Mouse (Mus musculus) Muller cell, postnatal 12 days (primary cell): ENCODE measurements around the gene Gjc3.
"Not testable (repeated sequence)": the region's sequence is repeated elsewhere in the genome, so short reads cannot be mapped to it uniquely, and the experiment has no call there.

ENCODE experiments used
- DNase-seq: peaks from one replicate; pipeline ENCODE4 v3.0.0-alpha.2; 2015; ENCODE audit errors: inconsistent ontology term

The Gjc3 gene

DNA sequence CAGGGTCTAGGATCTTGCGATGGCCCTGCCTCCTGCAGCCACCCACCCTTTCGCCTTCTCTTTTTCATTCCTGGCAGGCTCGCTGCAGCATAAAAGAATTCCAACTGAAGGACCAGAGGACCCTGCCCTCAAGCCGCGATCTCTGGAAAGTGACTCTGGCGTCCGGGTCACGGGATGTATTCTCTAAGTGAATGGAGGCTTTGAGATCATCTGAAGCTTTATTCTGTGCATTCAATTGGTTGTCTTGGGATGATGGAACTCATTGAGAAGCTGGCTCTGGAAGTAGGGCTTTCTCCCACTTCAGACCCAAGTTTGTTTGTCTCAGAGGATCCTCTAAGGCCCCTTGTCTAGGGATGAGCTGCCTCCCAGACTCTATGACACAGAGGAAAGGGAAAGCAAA, at the start of gene Gjc3:
Gjc3 (minus strand) TSS at position 154 of the 400 bp plus-strand sequence.
- no peak for DNase-seq

DNA sequence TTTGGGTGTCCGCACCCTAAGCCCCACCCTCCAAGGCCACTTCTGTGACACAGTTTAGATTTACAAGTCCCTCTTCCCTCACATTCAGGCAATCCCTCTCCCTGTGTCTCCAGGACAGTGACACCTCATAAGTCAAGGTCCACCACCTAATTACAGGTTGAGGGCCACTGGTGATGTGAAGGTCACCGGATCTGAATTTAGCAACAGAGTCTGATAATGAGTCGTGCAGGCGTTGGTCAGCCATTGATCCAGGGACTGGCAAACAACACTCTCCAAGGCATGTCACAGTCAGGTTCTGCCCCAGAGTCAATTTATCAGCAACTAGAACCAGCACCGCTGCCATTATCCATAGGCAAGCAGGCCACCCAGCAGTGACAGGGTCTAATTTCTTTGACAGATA, 49.5 kb upstream of the Gjc3 start:
- no peak for DNase-seq

DNA sequence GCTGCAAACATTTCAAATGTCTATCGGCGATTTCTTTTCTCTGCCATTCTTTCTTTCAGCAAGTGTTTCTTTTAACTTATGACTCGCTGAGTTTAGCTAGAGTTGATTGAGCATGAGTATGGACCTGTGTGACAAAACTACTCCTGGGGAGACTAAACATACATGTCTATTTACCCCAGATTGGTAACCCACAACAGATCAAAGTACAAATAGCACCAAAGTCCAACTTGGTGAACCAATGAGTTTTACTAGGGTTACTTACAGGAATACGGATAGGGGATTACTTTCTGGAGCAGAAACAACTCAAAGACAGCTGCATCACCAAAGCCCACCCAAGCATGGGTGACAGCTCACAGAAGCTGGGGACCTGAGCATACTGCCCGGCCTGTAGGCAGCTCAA, 46.5 kb upstream of the Gjc3 start:
- DNase-seq = no peak

DNA sequence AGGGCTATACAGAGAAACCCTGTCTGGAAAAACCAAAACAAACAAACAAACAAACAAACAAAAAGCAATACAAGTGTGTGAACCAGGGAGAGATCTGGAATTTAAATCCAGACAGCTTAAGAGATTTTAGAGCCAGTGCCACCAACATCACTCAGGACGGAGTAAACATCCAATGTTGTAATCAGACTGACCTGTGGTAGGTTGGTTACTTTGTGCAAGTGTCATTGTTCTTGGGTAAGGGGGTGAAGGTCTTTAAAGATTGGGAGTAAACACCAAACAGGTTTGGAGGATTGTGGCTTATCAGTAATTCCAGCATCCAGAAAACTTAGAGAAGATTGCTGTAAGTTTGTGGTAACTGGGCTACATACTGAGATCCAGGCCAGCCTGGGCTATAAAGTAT, 23.5 kb upstream of the Gjc3 start:
- DNase-seq = no peak

DNA sequence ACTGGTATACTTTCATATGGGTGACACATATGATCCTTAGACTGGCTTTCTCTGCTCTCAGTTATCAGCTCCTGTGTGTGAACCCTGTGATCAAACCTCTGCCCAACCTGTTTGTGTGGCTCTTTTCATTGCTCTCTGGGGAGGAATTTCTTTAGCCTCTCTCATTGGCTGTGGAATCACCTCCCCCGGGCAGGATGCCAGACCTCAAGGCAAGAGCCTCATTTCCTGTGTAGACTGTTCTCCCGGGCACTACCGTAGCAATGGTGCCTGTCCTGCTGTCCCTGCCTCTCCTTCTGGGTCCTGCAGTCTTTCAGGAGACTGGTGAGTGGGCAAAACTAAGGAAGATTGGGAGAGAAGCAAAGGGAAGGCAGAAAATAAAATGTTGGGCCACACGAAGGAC, 18.4 kb upstream of the Gjc3 start, which contains the start of gene Azgp1:
Azgp1 (plus strand) TSS at position 221 of the 400 bp plus-strand sequence.
- DNase-seq = no peak

DNA sequence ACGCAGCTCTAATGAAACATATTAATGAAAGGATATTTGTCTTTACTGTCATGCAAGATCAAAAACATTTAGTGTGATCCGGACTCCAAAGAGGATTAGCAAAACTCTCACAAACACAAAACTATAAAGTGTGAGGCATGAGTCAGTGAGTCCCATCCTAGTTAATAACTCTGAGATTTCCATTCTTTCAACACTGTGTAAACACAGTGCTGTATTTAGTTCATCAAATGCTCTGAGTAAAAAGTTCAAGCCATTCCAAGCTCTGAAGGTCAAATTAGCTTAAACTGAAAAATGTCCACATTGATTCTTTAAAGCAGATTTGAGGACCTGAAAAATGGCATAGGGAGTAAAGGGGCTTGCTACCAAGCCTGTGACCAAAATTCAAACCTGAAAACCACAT, 16.2 kb upstream of the Gjc3 start:
- DNase-seq = no peak

DNA sequence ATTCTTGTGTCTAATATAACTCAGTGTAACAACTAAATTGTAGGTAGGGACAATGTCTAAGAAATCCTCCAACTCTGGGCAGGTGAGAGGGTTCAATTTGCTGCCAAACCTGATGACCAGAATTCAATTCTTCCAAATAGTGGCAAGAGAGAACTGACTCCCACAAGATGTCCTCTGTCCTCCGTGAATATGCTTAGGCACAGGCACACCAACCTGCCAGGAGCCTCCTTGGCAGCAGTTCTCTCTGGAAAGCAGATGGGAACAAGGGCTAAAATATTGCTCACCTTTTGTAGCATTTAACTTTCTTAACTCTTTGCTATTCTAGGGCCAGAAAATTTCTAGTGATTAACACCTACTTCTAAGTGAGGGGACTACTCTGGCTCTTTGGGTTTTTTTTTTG, 14.4 kb upstream of the Gjc3 start:
- no peak for DNase-seq

DNA sequence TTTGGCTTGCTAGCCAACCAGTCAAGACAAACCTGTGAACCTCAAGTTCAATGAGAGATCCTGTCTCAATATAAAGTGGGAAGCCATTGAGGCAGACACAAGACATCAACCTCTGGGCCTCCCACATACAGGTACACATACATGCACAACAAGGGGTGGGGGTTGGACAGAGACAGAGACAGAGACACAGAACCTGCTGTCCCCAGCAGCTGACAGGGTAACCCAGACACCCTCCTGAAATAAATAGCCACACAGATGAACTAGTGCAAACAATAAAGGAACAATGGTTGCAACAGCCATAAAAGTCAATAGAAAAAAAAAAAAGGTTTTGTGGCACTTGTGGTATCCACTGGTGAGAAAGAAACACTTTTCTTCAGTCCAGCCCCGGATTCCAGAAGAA, 12.5 kb upstream of the Gjc3 start:
- no peak for DNase-seq

DNA sequence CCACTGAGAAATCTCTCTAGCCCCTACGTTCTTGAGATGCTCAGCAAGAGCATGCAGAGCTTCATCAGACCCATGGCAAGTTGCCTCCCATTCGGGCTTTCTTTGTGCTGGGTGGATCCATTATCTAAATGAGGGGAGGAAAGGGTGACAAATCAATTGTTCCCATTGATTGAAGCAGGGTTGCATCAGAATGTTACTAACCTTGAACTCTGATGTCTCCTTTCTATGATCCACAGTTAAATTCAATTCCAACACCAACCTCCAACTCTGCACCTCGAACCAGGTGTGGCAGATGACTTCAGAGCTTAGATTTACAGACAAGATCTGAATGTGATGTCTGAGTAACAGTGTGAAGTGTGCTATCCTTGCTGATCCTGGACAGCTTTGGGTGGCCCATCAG, 11.8 kb upstream of the Gjc3 start:
- DNase-seq = no peak

DNA sequence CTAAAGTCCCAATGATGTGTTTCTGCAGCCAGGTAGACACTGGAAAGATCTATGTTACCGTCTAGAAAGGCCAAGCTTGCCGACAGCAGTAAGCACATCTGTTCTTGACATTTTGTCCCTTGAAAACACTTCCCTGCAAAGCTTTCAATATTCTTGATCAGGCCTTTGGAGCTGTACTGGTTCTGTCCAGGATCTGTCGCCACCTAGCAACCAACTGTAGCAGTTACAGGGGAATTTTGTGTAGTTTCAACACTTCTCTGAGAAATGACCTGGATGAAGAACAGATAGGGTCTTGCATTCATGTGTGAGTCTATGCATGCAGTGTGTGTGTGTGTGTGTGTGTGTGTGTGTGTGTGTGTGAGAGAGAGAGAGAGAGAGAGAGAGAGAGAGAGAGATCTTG, 10.8 kb upstream of the Gjc3 start:
- no peak for DNase-seq

DNA sequence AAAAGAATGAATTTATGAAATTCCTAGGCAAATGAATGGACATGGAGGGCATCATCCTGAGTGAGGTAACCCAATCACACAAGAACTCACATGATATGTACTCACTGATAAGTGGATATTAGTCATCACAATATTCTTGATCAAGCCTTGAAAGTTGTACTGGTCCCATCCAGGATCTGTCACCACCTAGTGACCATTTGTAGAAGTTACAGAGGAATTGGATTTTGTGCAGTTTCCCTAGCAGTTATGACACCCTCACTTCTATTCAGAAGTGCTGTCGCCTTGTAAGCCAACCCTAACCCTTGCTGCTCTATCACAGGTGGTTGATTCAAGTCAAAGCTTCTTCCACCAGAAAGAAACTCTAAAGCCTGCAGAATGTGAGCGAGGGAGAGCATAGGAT, 10.3 kb upstream of the Gjc3 start:
- no peak for DNase-seq

DNA sequence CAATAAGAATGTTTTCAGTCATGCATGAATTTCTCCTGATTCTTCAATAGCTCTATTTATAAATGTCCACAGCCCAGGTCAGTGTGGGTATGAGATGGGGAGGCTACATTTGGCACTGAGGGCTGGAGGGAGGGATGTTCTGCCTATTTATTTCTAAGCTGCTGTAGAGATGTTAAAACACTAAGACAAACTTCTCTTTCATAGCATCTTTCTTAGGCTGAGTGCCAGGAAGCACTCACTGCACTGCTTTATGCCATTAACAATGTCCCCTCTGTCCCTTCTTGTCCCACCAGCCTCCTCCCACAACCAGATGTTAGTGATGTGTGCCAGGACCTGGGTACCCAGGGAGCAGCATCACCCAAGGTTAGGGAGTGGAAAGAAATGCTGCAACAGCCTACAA, 3.6 kb upstream of the Gjc3 start:
- DNase-seq = no peak

DNA sequence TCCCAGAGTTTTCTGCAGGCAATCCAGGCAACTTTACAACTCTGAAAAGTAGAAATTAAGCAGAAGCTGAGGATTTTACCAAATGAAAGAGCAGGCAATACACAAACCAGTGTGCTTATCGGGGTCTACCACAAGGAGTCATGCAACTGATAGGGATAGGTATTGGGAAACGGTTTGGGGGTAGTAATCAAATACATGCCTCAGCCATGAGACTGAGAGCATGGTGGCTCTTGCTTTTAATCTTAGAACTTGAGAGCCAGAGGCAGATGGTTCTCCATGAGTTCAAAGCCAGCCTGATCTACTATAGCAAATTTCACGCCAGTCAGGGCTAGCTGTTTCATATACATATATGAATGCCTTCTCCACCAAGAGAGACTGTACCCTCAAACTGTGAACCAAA, 6.5 kb downstream of the Gjc3 start:
- no peak for DNase-seq

DNA sequence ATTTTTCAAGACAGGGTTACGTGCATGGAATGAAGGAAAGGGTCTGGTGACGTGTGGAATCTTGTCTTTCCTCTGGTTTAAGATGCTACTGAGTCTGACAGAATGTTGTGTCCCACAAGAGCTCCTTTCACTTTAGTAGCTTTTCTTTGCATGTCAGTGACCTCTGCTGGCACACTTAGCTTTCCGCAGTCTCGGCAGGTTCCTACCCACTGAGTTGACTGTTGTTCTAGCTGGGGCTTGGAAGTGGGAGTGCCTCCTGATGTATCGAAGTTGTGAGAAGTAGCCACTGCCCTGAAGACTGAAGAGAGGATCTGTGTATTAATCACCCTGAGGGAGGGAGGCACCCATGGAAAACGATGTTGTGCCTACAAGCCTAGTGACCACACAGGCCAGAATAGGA, 11.7 kb downstream of the Gjc3 start:
- DNase-seq = no peak

DNA sequence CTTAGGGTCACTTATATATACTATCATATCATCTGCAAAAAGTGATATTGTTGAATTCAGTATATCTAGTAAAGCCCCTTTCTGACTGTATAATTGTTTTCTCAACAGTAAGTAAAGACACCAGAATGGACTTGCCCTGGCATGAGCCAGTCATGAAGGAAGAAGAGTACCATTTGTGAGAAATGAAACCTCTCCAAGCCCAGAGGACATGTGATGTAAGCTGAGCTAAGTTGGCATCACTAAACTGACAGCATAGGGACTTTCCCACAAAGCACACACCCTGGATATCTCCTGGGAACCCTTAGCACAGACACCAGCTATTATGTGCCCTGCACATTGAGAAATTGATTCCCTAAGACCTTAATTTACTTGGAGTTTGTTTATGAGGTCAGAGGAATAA, 15.6 kb downstream of the Gjc3 start:
- DNase-seq = no peak

DNA sequence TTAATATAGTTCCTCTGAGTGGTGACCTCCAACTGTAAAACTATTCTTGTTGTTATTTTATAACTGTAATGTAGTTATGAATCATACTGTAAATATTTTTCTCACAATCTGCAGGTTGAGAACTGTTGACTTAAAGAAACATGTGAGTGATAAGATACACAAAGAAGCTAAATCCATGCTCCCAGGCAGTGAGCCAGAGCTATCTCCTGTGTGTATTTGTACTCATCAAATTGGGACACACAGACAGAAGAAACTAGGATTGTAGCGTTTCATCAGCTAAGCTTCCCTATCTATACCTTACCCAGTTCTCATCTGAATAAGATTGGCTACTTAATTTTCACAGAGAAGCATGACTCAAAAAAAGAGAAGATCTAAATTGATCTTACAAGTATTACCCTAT, 19.8 kb downstream of the Gjc3 start:
- no peak for DNase-seq

DNA sequence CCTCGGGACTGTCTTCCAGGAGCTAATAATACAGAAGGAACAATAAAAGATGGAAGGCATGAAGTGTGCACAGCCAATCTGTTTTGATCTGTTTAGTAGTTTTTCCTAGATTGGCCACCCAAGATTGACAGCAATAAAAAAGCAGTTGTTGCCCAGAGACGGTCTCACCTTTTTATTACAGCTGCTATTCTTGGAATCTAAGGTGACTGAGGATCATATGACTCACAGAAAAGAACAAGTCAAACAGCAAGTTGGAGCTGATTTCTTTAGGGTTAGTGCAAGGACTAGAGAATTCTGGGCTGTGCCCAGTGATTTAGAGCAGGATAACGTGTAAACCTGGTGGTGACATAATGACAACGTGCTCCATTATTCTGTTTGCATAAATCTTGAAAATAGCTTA, 21.9 kb downstream of the Gjc3 start:
- no peak for DNase-seq

DNA sequence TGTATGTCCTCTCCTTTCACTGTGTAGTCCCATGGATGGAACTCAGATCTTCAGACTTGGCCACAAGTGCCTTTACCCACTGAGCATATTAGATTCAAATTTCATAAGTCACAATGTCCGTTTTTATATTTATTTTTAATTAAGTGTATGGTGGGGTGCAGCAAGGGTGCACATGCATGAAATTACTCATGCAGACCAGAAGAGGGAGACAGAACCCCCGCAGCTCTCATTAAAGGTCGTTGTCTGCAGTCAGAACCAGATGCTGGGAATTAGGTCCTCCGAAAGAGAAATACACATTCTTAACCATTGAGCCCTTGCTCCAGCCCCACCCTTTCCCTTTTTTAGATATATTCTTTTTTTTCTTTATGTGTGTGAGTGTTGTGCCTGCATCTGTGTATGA, 25.7 kb downstream of the Gjc3 start:
- DNase-seq = no peak

DNA sequence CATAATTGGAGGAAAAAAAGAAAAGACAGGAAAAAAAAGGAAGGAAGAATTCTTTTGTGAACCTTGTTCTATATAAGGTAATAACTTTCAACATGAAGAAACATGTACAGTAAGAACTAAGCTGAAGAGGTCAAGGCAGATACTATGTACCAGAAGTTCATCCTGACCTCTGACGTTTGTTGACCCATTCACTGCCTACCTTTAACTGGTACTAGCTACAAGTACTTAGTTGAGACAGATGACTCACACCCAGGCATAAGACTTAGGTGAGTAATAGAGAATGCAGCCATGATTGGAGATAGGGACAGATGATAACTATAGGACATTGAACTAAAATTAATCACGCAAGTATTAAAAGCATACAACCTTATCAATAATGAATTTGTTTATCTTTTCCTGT, 26.4 kb downstream of the Gjc3 start:
- no peak for DNase-seq

DNA sequence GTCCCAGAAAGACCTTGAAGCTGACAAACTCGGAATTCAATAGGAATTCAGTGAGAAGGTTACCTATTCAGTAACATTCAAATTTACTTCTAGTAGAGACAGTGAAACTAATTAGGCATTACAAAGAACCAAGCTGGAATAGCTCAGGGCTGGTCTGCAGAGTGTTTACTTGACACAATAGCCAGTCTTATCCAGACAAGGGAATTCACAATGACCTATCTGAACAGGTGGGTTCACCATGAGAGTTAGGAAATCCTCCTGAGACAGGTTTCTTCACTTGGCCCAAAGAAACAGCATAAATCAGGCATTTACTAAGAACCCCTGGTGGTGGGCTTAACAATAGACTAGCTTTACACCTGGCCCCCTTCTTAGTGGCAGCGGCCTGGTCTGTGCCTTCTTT, 29.0 kb downstream of the Gjc3 start:
- not testable (repeated sequence) for DNase-seq

DNA sequence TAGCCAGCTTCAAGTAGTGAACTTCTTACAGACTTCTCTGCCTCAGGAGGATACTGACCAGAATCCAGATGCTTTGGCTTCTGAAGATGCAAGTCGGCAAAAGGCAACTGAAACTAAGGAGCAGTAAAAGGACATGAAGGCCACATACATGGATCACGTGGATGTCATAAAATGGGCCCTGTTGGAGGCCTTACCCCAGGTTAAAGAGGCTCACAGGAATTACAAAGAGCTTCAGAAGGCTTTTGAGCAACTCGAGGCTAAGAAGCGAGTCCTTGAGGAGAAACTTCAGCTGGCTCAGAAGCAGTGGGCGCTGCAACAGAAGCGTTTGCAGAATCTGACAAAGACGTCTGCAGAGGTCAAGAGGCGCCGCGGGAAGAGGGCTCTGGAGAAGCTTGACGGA, 34.5 kb downstream of the Gjc3 start:
- no peak for DNase-seq

DNA sequence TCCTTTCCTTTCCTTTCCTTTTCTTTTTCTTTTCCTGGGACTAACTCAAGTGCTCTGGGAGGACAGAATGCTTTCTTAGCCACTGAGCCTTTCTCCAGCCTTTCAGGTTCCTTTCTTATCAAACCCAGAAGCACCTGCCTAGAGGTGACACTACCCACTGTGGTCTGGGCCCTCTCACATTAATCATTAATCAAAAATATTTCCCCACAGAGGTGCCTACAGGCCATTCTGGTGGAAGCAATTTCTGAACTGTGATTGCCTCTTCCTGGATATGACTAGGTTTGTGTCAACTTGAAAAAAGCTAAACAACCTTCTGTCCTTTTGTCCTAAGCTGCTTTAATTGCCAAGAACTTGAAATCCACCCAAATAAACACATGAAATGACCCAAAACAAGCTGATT, 40.7 kb downstream of the Gjc3 start:
- no peak for DNase-seq

DNA sequence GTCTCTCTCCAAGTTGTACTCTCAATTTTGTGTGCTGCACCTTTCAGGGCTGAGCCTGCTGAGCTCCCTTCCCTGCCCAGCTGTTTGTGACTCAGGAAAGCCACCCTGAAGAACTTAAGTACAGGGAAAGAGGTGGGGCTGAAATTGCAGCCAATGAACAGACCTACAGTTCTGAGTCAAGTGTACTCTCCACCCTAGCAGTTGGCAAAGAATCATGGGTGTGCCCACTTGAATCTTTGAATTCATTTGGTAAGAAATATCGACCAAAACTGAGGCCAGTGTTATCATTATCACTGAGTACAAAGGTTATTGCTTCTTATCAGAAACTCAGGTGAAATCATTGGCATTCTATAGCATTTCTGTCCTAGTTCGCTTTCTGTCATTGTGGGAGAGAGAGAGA, 41.4 kb downstream of the Gjc3 start, which contains the start of gene Cyp3a13:
Cyp3a13 (minus strand) TSS at position 88 of the 400 bp plus-strand sequence.
- DNase-seq = no peak

DNA sequence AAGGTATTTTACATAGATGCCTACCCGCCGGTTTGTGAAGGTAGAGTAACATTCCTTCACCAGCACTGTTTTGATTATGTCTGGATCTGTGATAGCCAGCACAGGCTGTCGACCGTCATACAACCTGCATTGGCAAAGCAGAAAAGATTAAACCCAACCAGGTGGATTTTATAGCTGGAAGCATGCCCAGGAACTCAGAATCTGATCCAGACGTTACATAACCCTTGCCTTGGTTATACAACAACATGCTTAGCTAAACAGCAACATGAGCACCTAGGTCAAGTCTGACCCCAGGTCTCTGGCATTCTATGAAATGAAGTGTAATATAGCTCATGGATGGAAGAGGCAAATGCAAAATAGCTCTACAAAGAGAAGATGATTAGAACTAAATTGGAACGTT, 47.3 kb downstream of the Gjc3 start:
- DNase-seq = no peak

DNA sequence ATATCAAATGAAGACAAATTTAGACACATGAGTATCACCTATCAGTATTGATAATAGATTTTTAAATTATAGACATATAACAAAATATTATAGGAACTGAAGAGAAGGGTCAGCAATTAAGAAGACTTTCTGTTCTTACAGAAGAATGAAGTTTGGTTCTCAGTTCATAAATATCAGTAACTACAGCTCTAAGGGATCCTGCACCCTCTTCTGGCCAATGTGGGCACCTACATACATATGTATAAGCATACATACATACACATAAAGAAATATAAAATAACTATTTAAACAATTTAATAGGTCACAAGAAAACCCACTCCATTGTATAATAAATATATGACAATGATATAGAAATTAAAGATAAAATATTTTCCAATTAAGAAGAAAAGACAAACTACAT, 48.4 kb downstream of the Gjc3 start:
- no peak for DNase-seq
